In genomic region chr14:74516451-74516850, GRCm38 (mm10) we compare ENCODE assay signal across 21 mouse cellular contexts.
DNase-seq lines count a peak whose midpoint lies in the region; ATAC-seq lines count a peak whose summit lies in the region.
"Had no signal": no experiment of that assay in that cellular context is flagged by ENCODE, and none has a peak within 500 bp of the region (broad histone marks: within the 10 kb centered on the region; RNA-seq: fewer than 3 reads in every experiment).

No protein-coding gene starts in this region.

- intact Hi-C loops in left cerebral cortex, postnatal 25 days (cut with DNase I): no loop called here

- peak; percentile 51 for DNase-seq in 416B (ENCODE audit: low read depth)
- DNase-seq in kidney, adult 9 months: no peak
- DNase-seq in retina, embryonic 14.5 days (ENCODE audit: low spot score): no peak
- no peak for DNase-seq in left cerebral cortex, postnatal 25 days (ENCODE audit: low spot score in 2 of 2)
- DNase-seq: adrenal gland, adult 8-10 months; adrenal gland, postnatal 14 days; adrenal gland, postnatal 36 days; B cell, adult 2 months; cerebellum, adult 11-12 months; cerebellum, adult 2 months; cerebellum, adult 9-10 months; cerebellum, postnatal 10 days; cerebellum, postnatal 25 days; embryo, embryonic 11 days had no signal

- ATAC-seq in common myeloid progenitor, adult 5-6 weeks (replicated peaks; ENCODE audit: low read depth, poor library complexity, severe bottlenecking): peak; percentile 68
- ATAC-seq in megakaryocyte, adult 5-6 weeks (ENCODE audit: poor library complexity, severe bottlenecking): peak; percentile 27; the same call in 1 of the 2 replicates
- ATAC-seq: activated CD4-positive, CD25-positive, alpha-beta regulatory T cell, adult 4 months; CD4-positive, CD25-positive, alpha-beta regulatory T cell, adult 4 months; forebrain, embryonic 14.5 days; forebrain, embryonic 16.5 days; Patski had no signal
